Mouse (Mus musculus) ES-E14 (cell line): ENCODE results near the gene Aldh6a1.

ENCODE experiments used
- MAFK ChIP-seq: IDR thresholded peaks from 2 replicates; pipeline ENCODE4 v1.6.1; 2014; ENCODE audit warnings: mild to moderate bottlenecking, low read depth, low read length, inconsistent platforms; ENCODE audit not compliant: insufficient read depth
- ZC3H11A ChIP-seq: IDR thresholded peaks from 2 replicates; pipeline ENCODE4 v1.6.1; 2012; ENCODE audit warnings: low read depth, mild to moderate bottlenecking, inconsistent platforms, low read length, borderline replicate concordance

DNA sequence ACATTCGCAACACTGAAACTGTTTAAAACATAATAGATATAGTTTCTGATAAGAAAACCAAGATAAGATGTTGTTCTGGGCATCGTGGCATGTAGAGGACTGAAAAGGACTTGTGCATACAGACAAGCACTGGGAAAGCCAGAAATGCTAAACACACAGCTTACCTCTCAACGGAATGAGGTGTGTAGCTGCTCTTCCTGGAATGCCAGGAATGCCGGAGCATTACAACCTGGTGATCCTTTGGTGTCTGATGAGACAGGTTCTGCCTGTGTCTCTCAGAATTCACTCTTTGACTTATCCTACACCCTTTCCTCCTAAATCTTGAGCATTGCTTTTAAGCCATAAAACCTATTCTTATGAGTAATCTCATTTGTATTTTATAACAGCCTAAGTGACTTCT, 8.3 kb downstream of the Aldh6a1 start:
- TF ChIP-seq MAFK (no peak), ZC3H11A (no peak)
